Mouse (Mus musculus) bone marrow macrophage, adult 2 months (primary cell): Measurements from ENCODE around the gene Vmn1r174. TPM values are rescaled to one million over a fixed set of nuclear protein-coding genes. Genes with fewer than 3 reads are reported as not detected.
"Not testable (repeated sequence)": the region's sequence is repeated elsewhere in the genome, so short reads cannot be mapped to it uniquely, and the experiment has no call there.

ENCODE experiments used
- H3K27ac ChIP-seq: 2 replicates; pipeline ENCODE4 v1.5.1; 2012; ENCODE audit warnings: low read depth, low read length; ENCODE audit not compliant: insufficient read depth
- H3K4me1 ChIP-seq: 2 replicates; pipeline ENCODE4 v1.6.1; 2012; ENCODE audit warnings: low read length; ENCODE audit not compliant: control insufficient read depth, insufficient read depth
- H3K4me3 ChIP-seq: 2 replicates; pipeline ENCODE4 v1.5.1; 2012; ENCODE audit warnings: mild to moderate bottlenecking, low read length, moderate library complexity; ENCODE audit not compliant: insufficient read depth
- CTCF ChIP-seq: IDR thresholded peaks from 2 replicates; pipeline ENCODE4 v1.5.1; 2012; ENCODE audit warnings: low read depth, mild to moderate bottlenecking, low read length, moderate library complexity
- POLR2A ChIP-seq: IDR thresholded peaks from 2 replicates; pipeline ENCODE4 v1.6.1; 2012; ENCODE audit warnings: mild to moderate bottlenecking, low read depth, low read length, borderline replicate concordance
- polyA plus RNA-seq: library from polyadenylated mRNA; stranded (reverse); fragments of >200 nt; gene quantifications from 2 replicates; pipeline ENCODE4 v1.2.4, GENCODE M21; 2012; ENCODE audit not compliant: missing spikeins, insufficient read depth, insufficient read length

Vmn1r174 gene
- 0.09 TPM in 1 of 2 replicates, not detected in the other for polyA plus RNA-seq

DNA sequence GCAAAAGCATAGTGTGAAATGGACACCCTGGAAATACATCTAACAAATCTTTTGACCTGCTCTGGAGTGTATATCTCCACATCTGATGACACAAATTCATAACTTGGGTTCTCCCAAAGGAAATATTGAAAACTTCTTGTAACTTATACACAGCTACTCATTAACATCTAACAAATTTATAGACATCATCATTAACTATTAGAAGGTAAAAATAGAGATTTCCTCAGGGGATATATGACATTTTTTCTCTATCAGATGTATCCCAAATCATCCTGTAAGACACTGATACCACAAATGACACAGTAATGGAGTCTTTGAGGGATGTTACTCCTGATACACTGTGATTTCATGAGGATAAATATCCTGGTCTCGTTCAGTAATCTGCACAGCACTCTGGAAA lies at the start of gene Vmn1r174:
Gene Vmn1r174, plus strand, starts transcription at position 301 of the 400 bp plus-strand sequence.
- H3K27ac ChIP-seq, H3K4me1 ChIP-seq, H3K4me3 ChIP-seq: not testable (repeated sequence)

DNA sequence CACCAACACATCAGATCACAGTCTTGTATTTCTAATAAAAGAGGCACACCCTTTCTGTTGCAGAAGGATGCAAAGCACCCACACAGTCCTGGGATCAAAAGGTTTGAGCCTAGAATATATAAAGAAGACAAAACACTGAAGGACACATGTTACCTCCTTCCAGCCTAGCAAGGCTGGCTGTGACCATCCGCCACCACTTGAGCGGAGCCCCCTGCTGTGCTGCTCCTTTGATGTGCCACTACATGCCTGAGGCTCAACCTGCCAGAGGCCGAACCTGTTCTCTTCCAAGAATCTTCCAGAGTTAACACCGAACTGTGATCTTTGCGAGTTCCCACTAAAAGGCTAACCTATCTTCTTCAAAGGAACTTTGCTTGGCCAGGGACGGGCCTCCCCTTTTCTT lies 32.5 kb downstream of the Vmn1r174 start:
- H3K4me1 ChIP-seq, result no peaks in the 10 kb centered on the region
- H3K4me3 ChIP-seq, result no peak overlapping the region
- no peak overlapping the region for H3K27ac ChIP-seq
- TF ChIP-seq CTCF (no peak), POLR2A (no peak)

GRCm38 (mm10) chr7:23810543-23810942 lies 58.5 kb downstream of the Vmn1r174 start, which contains the start of gene Vmn1r175:
Vmn1r175 (minus strand) TSS chr7:23810643.
- not testable (repeated sequence) for H3K4me3 ChIP-seq, H3K27ac ChIP-seq, H3K4me1 ChIP-seq

Other genes starting within 250 kb of the Vmn1r174 start
- not detected in 2 replicates for gene Vmn1r167, start 245.1 kb upstream of the Vmn1r174 start, polyA plus RNA-seq
- not detected in 2 replicates for gene Vmn1r168, start 212.5 kb upstream of the Vmn1r174 start, polyA plus RNA-seq
- not detected in 2 replicates for gene Vmn1r169, start 176.7 kb upstream of the Vmn1r174 start, polyA plus RNA-seq
- not detected in 2 replicates for gene Vmn1r170, start 146.1 kb upstream of the Vmn1r174 start, polyA plus RNA-seq
- not detected in 2 replicates for gene Vmn1r171, start 121.5 kb upstream of the Vmn1r174 start, polyA plus RNA-seq
- not detected in 2 replicates for gene Vmn1r172, start 94.0 kb upstream of the Vmn1r174 start, polyA plus RNA-seq
- not detected in 2 replicates for gene Vmn1r173, start 51.6 kb upstream of the Vmn1r174 start, polyA plus RNA-seq
- not detected in 2 replicates for gene Vmn1r175, start 58.4 kb downstream of the Vmn1r174 start, polyA plus RNA-seq
- gene Vmn1r176, start 85.1 kb downstream of the Vmn1r174 start, polyA plus RNA-seq, result not detected in 2 replicates
- not detected in 2 replicates for gene Vmn1r177, start 114.2 kb downstream of the Vmn1r174 start, polyA plus RNA-seq
- not detected in 2 replicates for gene Vmn1r178, start 139.7 kb downstream of the Vmn1r174 start, polyA plus RNA-seq
- gene Vmn1r179, start 174.7 kb downstream of the Vmn1r174 start, polyA plus RNA-seq, result not detected in 2 replicates
- gene Vmn1r180, start 198.4 kb downstream of the Vmn1r174 start, polyA plus RNA-seq, result not detected in 2 replicates
- not detected in 2 replicates for gene Vmn1r181, start 222.3 kb downstream of the Vmn1r174 start, polyA plus RNA-seq
- gene V1rd19, start 249.4 kb downstream of the Vmn1r174 start, polyA plus RNA-seq, result not detected in 2 replicates